Mouse (Mus musculus): ENCODE data around the gene C1galt1.

C1galt1 gene

DNA sequence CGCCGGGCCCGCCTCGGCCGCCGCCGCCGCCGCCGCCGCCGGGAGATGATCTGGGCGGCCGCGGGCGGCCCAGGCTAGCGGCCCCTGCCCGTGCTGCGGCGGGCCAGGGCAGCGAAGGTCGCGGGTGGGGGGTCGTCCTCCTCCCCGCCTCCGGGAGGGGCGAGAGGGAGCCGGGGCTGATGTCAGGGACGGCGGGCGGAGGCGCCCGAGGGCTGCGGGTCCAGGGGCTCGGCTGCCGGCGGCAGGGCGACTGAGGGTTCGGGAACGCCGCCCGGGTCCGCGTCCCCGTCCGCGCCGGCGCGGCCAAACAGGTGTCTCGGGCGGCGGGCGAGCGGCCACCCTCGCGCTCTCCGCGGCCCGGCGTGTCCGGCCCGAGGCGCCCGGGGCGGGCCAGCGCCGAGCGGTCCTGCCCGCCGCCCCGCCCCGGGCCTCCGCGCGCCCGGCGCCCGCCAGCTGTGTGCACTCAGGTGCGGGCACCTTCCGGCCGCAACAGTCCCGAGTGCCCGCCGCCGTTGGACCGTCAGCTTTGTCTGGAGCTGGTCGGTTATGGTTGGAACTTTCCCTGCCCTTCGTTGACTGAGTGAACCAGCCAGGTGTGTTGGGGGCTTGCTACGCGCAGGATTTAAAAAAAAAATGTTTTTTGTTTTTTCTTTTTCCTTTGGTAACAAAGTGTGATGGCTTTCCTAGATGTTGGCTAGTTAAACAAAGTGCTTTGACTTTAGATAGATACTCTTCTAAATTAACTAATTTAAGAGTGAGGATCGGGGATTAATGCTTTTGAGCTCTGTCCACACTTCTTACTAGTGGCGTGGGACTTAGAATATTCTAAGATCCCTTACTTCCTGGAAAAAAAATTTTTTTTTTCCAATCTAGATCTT lies at the start of gene C1galt1:
Gene C1galt1, plus strand, starts transcription at position 41 of the 878 bp plus-strand sequence.
- no peak for DNase-seq (ENCODE audit: low read depth)

DNA sequence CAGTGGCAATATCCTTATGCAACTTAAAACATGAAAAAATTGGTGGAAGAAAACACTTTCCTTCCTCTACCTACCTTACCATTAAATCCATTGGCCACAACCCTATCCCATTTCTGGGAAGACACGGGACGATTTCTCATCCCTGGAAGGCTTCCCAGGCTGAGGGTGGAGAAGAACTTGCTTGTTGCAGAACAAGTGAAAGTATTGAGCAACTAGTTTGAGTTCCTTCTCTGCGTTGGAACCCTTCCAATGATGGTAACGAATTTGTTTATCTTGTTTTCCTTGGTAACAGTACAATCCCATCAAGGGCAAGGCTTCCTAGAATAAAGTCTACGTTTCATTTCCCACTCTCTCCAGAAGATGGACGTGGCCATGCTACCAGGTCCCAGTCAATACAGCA lies 44.7 kb upstream of the C1galt1 start:
- no peak for DNase-seq (ENCODE audit: low read depth)

DNA sequence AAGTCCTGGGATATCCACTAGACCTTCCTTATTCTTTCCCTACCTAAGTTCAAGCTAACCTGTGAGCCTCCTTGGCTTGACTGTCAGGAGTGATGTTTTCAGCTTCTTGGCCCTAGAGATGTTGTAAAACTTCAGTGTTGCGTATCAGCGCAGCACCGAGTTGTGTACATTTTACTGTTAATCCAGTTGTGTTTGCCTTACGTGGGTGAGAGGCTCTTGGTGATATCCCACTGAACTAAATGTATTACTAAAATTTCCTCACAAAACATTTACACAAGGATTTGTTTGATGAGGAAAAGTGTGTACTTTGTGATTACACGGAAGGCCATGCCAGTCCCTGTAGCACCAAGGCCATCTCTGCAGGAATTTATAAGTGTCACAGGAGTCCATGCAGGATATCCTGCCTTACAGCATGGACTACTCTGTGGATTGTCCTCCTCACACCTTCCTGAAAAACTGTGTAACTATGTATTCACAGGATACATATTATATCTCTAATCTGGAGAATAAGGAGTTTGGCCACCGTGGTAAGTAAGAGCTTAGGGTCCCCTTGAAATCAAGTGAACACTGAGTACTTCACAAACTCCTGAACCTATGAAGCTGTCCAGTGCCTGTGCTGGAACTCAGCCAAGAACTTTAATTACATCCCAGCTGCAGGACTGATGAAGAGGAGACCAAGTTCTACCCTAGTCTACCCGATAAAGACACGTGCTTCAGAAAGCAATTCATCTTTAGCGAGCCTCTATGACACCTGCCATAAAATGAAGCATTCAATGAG lies 40.7 kb upstream of the C1galt1 start:
- no peak for DNase-seq (ENCODE audit: low read depth)

DNA sequence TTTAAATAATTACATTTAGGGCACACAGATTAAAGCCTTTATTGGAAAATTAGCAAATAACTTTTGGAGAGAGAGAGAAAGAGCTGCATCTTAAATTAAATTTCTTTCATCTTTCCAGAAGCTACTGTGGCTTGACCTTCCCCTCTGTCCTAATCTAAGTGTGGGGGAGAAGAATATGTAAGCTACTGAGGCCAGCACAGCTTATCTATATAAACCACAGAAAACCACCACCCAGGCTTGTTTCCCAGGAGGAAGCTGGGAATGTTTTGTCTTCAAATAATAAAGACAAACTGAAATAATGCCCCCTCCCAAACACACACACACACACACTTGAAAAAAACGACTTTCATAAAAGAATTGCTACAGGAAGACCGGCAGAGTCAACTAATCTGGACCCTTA lies 30.5 kb upstream of the C1galt1 start:
- DNase-seq (ENCODE audit: low read depth): no peak

DNA sequence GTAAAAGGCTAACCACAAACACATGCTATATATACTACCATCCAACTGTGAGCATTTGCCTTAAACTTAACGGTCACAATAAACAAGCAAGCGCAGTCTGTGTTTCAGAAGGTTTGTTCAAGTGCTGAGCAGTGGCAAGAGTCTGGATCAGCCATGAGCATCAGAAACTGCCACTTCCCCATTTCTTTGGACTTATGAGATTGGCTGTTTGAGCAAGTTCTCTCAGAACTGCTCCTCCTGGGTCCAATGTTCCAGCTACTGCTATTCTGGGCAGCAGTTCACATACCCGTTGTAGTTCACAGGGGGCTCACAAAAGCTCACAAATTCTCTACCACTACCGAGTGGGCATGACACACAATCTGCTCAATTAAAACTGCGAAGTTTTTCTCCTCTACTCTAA lies 28.4 kb upstream of the C1galt1 start:
- no peak for DNase-seq (ENCODE audit: low read depth)

DNA sequence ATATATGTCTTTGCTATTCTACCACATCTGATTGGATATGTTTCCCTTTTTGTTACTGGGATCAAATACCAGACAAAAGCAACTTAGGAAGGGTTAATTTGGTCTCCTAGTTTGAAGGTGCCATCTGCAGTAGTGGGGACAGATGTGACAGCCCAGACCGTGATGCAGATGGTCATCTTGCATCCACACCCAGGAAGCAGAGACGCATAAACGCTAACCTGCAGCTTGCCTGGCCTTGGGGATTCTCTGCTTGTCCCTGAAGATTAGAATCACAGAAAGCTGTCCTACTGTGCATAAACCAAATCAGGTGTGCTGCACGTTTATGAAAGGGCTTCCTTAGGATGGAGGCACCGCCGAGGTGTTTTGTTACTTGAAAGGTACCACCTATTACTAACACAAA lies 22.0 kb upstream of the C1galt1 start:
- no peak for DNase-seq (ENCODE audit: low read depth)

DNA sequence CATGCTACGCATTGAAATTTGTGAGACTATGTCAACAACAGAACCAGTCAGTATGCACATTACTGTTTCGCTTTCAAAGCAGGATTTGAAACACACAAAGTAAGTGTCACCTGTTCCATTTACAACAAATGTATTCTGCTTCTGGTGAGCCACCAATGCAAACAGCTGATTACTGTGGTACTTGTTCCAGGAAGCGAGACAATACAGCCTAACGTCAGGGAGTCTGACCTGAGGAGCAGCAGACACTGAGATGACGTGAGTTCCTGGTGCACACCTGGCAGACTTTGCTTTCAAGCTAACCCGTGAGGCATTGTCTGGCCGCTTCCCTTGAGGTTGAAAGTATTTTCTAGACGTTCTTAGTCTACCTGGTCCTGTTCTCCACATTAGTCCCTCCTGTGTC lies 13.8 kb upstream of the C1galt1 start:
- DNase-seq (ENCODE audit: low read depth): no peak

DNA sequence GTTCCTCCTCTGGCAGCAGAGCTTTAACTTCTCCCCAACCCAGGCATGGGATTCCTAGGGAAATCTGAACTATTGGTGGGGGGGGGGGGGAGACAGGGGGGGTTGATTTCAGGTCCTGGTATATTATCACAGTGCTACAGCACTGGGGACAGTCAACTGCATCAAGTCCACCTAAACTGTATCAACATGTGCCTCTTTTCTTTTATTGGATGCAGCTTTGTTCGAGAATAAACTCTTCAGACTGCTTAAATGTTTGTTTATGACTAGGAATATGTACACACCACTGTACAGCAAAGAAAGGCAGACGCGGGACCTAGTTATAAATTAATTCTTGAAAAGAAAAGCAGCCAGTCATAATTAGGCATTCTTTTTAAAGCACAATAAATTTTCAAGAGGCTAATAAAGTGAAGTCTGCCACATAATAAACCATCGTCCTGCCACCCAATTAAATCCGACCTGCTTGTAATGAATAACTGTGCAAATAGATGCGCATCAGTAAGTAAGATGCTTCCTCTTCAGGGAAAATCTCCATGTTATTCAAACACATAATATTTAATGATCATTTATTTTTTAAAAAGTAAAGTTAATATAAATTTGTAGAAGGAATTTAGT lies 12.0 kb upstream of the C1galt1 start:
- DNase-seq (ENCODE audit: low read depth): no peak

DNA sequence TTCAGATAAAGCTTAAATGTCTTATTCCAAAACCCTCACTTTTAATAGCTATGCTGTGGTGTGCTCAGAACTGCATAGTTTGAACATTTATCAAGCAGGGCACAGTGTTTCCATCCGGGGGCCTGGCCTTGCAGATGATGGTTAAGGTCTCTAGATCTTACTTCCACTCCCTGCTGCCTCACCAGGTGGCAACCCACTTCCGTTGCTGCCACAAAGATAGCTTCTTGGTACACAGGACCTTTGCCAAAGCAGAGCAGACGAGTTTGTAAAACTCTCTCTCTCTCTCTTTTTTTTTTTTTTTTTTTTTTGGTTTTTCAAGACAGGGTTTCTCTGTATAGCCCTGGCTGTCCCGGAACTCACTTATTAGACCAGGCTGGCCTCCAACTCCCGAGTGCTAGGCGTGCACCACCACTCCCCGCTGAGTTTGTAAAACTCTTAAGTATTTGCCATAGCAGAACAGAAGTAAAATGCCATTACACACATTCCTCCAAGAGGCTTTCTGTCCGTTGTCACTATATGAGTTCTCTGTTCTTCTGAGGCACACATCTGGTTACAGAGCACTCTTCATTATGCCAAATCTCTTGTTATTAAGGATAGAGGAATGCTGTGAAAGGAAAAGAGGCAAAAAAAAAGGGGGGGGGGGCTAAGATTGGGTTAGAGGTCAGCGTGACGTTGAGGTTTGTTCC lies 773 bp upstream of the C1galt1 start:
- DNase-seq (ENCODE audit: low read depth): no peak

DNA sequence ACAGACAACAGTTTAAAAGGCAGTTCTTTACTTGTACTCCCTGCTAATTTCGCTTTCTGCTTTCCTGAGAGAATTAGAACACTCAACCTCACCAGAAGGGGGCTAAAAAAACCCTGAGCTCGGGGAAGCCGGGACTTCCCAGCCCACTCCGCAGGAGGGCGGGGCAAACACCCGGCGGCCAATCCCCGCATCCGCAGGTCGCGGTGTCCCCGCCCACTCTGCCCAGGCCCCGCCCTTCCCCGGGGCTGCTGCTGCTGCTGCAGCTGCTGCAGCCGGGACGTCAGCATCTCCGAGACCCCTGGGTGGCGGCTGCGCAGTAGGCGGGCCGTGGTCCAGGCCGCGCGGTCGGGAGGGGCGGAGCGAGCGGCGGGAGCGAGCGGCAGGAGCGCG lies 235 bp upstream of the C1galt1 start:
- peak; percentile 89 for DNase-seq (ENCODE audit: low read depth)

DNA sequence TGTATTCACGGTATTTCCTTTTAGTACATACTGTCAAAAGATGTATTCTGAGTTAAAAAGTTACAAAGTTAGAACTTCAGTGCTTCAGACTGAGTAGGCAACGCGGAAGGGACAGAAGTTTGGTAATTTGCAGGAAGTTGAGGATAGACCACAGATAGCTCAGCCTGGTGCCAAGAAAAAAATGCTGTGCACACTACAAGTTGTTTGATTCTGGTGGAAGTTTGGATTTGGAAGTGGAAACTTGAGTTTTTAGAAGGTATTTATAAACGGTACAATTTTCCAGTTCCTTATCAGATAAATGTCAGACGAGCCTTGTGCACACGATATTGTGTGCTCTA lies 1.0 kb downstream of the C1galt1 start:
- no peak for DNase-seq (ENCODE audit: low read depth)

DNA sequence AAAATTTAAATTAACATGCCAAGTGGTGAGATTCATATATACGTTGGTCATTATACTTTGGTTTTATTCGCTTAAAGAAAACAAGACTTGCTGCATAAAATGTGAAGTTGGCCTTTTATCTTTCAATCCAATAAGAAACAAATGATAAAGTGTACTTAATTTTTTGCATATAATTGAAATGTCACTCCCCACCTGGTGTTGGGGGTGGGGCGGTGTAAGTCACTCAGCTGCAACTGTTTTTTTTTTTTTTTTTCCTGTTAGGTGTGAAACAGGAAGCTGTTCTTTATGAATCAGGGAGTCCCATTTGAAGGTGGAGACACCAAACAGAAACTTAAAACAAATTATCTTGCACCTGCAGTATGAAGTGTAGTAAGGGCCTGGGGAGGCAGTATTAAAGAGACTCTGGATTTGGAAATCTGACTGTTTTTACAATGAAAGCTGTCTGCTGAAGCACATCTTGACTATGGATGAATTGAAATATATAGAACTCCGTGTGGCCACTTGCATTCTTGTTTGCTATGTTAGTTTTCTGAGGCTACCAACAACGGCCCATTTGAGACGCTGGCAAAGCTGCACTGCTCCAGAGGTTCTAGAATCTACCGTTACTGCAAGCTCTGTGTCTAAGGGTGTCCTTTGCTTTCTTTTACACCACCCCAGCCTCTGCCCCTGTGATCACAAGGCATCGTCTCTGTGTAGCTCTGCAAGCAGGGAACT lies 2.2 kb downstream of the C1galt1 start:
- no peak for DNase-seq (ENCODE audit: low read depth)

DNA sequence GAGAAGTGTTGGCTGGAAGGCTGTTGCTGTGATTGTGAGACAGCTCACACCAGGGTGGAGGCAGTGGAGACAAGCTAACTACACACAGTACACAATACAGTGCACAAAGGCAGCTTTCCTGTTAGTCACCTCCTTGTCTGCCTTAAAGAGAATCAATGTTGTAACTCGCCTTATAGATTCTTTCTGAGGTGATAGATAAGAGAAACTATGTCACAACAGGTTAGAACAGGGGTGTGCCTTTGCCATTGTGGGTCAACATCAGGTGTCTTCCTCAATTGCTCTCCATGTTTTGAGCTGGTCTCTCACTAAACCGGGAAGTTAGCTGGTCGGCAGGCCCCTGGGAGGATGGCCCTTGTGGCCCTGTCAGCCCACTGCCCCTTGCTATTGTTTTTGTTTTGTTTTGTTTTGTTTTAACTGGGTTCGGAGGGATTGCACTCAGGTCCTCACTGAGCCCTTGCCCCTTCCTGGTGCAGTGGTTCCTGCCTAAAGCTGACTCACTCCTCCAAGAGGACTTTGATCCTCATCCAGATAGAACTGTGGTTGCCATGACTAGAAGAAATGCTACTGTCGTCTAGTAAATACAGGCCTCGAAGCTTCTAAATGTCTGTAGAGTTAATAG lies 3.4 kb downstream of the C1galt1 start:
- no peak for DNase-seq (ENCODE audit: low read depth)

DNA sequence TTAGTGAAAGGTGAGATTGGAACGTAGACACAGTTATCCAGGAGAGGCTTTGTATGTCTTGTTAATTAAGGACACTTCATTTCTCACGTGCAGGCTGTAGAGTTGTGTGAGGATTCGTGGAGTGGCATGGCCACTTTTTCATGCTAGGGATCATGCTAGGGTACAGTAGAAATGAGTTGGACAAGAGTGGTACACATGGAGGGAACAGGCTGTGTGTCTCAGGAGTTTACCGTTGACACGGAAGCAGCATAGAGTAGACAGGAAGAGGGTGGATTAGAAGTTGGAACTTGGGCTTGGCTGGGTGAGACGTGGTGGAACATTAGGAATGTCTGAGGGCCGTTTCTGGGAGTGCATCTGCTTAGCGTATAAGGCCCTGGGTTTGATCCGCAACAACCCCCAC lies 4.1 kb downstream of the C1galt1 start:
- DNase-seq (ENCODE audit: low read depth): no peak

DNA sequence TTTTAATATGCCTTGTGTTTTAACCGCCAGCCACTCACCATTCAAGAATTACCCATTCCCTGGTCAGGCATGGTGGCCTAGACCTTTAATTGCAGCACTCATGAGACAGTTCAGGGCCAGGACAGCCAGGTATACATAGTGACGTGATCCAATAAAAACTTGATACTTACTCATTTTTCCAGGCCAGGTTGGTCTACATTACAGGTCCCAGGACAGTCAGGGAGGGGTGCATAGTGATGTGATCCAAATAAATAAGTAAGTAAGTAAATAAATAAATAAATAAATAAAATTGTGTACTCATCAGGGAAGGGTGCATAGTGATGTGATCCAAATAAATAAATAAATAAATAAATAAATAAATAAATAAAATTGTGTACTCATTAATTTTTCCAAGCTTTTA lies 6.4 kb downstream of the C1galt1 start:
- DNase-seq (ENCODE audit: low read depth): no peak

DNA sequence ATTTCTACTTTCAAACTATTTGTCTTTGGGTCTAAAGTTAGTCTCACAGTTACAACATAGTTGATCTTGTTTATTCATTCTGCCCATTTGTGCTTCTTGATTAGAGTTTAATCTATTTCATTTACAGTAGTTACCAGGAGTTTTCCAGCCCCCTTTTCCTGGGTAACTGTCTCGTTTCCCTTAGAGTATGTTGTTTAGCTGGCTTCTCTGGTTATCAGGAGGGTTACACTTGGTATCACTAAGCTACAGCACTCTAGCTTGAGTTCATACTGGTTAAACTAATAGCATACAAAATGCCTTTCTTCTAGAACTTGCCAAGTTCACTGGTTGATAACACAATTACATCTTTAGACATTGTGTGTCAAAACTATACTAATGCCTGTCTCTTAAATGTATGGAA lies 8.3 kb downstream of the C1galt1 start:
- DNase-seq (ENCODE audit: low read depth): no peak

DNA sequence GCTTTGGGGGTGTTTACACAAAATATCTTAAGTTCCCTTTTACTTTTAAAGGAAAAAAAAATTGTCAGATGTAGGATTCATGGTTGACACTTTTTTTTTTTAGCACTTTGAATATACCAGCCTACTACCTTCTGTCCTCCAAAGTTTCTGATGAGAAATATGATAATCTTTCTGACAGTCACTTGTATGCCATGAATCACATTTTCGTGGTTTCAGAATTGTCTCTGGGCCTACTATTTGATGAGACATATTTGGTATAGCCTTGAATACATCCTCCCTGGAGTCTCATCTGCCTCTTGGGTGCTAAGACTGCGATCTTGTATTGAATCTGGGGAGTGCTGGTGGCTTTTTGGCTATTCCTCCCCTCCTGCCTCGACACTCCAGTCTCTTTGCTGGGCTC lies 8.8 kb downstream of the C1galt1 start:
- no peak for DNase-seq (ENCODE audit: low read depth)

DNA sequence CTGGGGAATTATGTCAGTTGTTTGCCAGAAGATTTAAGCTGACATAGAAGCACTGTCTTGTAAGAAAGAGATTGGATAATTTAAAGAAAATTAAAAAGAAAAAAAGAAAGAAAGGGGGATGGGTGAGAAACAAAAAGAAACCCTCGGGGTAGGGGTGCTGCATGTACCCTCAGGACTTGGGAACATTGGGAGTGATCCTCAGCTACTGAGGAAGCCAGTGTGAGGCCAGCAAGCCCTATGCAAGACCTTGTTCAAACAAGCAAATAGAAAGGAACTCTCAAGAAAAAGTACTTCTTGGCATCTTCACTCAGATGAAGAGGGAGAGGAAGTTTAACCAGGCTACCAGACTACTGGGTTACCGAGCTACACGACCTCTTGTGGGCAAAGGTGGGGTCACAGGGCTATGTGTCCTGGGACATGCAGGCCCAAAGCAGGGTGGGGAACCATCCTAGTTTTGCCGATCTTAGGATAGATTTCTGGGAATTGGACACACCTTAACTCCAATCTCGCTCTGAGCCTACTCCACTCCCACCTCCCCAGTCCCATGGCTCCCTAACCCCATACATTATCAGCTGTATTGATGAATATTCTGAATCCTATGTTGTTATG lies 12.1 kb downstream of the C1galt1 start:
- DNase-seq (ENCODE audit: low read depth): no peak

DNA sequence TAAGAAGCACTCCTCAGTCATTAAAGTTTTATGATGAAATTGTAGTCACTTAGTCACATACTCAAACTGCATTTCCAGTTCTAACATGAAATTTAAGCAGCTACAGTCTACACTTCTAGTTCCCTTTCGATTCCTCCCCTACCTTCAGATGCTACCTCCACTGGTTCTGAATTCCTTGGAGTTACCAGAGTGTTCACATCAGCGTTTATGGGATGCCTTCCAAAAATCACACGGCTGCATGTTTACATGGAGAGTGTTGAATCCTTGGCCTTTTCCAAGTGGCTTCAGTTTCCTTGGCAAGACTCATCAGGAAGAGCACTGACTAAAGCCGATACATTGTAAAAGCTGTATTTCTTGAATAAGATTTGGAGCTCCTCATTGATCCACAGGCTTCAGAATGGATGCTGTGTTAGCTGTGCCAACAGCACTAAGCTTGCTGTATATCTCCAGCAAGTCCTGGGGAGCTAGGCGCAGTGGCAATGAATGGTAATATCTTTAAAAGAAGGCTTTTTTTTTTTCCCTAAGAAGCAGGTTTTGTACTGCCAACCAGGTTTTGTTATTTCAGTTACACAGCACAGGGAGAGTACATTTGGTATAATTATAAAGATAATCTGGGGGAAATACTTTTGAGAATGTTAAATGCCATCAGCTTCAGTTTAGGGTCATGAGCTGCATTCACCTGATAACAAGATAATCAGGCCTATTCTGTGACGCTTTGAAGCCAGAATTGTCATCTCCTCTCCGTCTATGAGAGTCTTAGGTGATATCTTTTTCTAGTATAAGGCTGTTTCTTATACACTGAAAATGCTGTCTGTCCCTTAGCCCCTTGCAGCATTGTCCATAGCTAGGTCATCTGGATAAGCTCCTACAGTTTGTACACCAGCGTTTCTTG lies 13.0 kb downstream of the C1galt1 start:
- DNase-seq (ENCODE audit: low read depth): no peak

DNA sequence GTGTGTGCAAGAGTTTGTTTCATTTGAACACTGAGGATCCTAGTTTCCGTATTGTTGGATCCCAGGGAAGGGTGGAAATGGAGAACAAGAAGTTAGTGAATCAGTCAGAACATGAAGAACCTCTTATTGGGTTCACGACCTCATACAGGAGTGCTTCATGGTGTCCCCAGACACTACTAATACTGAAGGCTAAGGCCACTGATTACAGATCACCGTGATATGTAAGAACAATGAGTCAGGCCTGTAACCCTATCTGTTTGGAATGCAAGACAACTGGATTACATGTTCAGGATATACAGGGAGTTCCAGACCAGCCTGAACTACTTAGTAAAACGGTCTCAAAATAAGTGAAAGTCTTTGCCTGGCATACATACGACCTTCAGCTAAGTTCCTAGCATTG lies 13.9 kb downstream of the C1galt1 start:
- DNase-seq (ENCODE audit: low read depth): no peak
